Mouse (Mus musculus) midbrain, postnatal 0 days (tissue): ENCODE data around the gene Pus1. TPM values are rescaled to one million over a fixed set of nuclear protein-coding genes. Genes with fewer than 3 reads are reported as not detected.

Source experiments
- ATAC-seq: fragments of 200-750 bp; cut with Nextera tagmentation; 2 replicates; pipeline ENCODE4 v1.8.0; 2017; ENCODE audit warnings: moderate number of reproducible peaks, mild to moderate bottlenecking, moderate TSS enrichment, moderate library complexity; ENCODE audit not compliant: low FRiP score
- DNase-seq: peaks from one replicate; pipeline ENCODE4 v3.0.0-alpha.2; 2015; ENCODE audit warnings: low spot score
- H3K27ac ChIP-seq: fragments of 300-500 bp; sonication (generic); 2 replicates; pipeline ENCODE4 v1.5.1; 2014; ENCODE audit warnings: low read depth, mild to moderate bottlenecking, low read length, mixed read lengths
- H3K27me3 ChIP-seq: fragments of 300-500 bp; sonication (generic); 2 replicates; pipeline ENCODE4 v1.6.1; 2014; ENCODE audit warnings: low read length, control low read depth, mixed read lengths; ENCODE audit not compliant: insufficient read depth
- H3K36me3 ChIP-seq: fragments of 300-500 bp; sonication (generic); 2 replicates; pipeline ENCODE4 v1.6.1; 2014; ENCODE audit warnings: low read length, control low read depth, mixed read lengths; ENCODE audit not compliant: insufficient read depth
- H3K4me1 ChIP-seq: fragments of 300-500 bp; sonication (generic); 2 replicates; pipeline ENCODE4 v1.6.1; 2014; ENCODE audit warnings: mild to moderate bottlenecking, control low read depth, antibody characterized with exemption, low read length, mixed read lengths; ENCODE audit not compliant: insufficient read depth
- H3K4me2 ChIP-seq: fragments of 300-500 bp; sonication (generic); 2 replicates; pipeline ENCODE4 v1.6.1; 2014; ENCODE audit warnings: low read depth, mild to moderate bottlenecking, low read length, mixed read lengths; ENCODE audit not compliant: poor library complexity, severe bottlenecking
- H3K4me3 ChIP-seq: fragments of 300-500 bp; sonication (generic); 2 replicates; pipeline ENCODE4 v1.5.1; 2014; ENCODE audit warnings: low read depth, mild to moderate bottlenecking, low read length, moderate library complexity
- H3K9ac ChIP-seq: fragments of 300-500 bp; sonication (generic); replicated peaks from 2 replicates; pipeline ENCODE4 v1.6.1; 2014; ENCODE audit warnings: mild to moderate bottlenecking, low read length, moderate library complexity, mixed read lengths; ENCODE audit not compliant: poor library complexity, severe bottlenecking
- H3K9me3 ChIP-seq: fragments of 300-500 bp; sonication (generic); 2 replicates; pipeline ENCODE4 v1.6.1; 2016; ENCODE audit warnings: low read length, control low read depth
- CTCF ChIP-seq: IDR thresholded peaks from 2 replicates; pipeline ENCODE4 v1.5.1; 2016; ENCODE audit warnings: antibody characterized with exemption, mild to moderate bottlenecking
- WGBS: fragments of 180-500 bp; shearing (Covaris S2); extraction: QIAGEN DNeasy Blood & Tissue Kit; methylation state at CpG from one replicate; pipeline ENCODE4 v1.1.7; 2014; 5-methylcytosine and 5-hydroxymethylcytosine counted together
- polyA plus RNA-seq: library from polyadenylated mRNA; unstranded; fragments of >200 nt; fragmentation: Nextera tagmentation; extraction: Ambion mirVana; gene quantifications from 2 replicates; pipeline ENCODE4 v1.2.1, GENCODE M21; 2015
- total RNA-seq: library from RNA; depleted of rRNA; stranded (reverse); fragments of >200 nt; gene quantifications from 2 replicates; pipeline ENCODE4 v1.2.3, GENCODE M21; 2014

Gene Pus1
- total and polyA plus RNA-seq, 2 experiments from 2014 or later = 11.6 to 17.5 TPM

- H3K9ac ChIP-seq = peak overlapping the region; percentile 88
- H3K9me3 ChIP-seq = no peaks in the 10 kb centered on the region
- DNase-seq (no peak), ATAC-seq (no peak)
- H3K27me3 ChIP-seq = no peaks in the 10 kb centered on the region
- H3K4me2 ChIP-seq = peak overlapping the region; percentile 99
- H3K4me3 ChIP-seq = peak overlapping the region; percentile 92
- 0 out of 2 replicates have a peak, but pooled peaks cover 3% of the 10 kb centered on the region for H3K36me3 ChIP-seq
- WGBS = 2% methylated on average over 27 of the region's 27 CpGs
- TF ChIP-seq CTCF = no peak
- peaks cover 5% of the 10 kb centered on the region; the same call in 1 of the 2 replicates for H3K4me1 ChIP-seq
- peak overlapping the region; percentile 77 for H3K27ac ChIP-seq
Measured at GRCm38 (mm10) chr5:110808821-110809666, 28.6 kb upstream of the Pus1 start.

GRCm38 (mm10) chr5:110808061-110808631 is 27.7 kb upstream of the Pus1 start:
- Histone ChIP-seq H3K4me3 (peak overlapping the region; percentile 92), H3K4me1 (peaks cover 5% of the 10 kb centered on the region; the same call in 1 of the 2 replicates), H3K9ac (peak overlapping the region; percentile 88), H3K9me3 (no peaks in the 10 kb centered on the region), H3K4me2 (peak overlapping the region; percentile 99), H3K36me3 (0 out of 2 replicates have a peak, but pooled peaks cover 3% of the 10 kb centered on the region), H3K27ac (no peak overlapping the region), H3K27me3 (no peaks in the 10 kb centered on the region)
- DNase-seq = peak; percentile 86
- TF ChIP-seq CTCF = no peak
- 0 out of 2 replicates have a peak, but pooled peaks have one; percentile 8 for ATAC-seq
- WGBS = 6% methylated on average over 13 of the region's 14 CpGs

GRCm38 (mm10) chr5:110807453-110807852 is 27.0 kb upstream of the Pus1 start:
- peaks cover 5% of the 10 kb centered on the region; the same call in 1 of the 2 replicates for H3K4me1 ChIP-seq
- ATAC-seq (no peak), DNase-seq (no peak)
- no peak for TF ChIP-seq CTCF
- 0 out of 2 replicates have a peak overlapping the region, but pooled peaks have one; percentile 88 for H3K9ac ChIP-seq
- no peaks in the 10 kb centered on the region for H3K9me3 ChIP-seq
- WGBS = 93% methylated on average over 4 of the region's 4 CpGs
- peak overlapping the region; percentile 99 for H3K4me2 ChIP-seq
- peaks cover 4% of the 10 kb centered on the region for H3K36me3 ChIP-seq
- peak overlapping the region; percentile 92 for H3K4me3 ChIP-seq
- no peaks in the 10 kb centered on the region for H3K27me3 ChIP-seq
- no peak overlapping the region for H3K27ac ChIP-seq

- no peak for TF ChIP-seq CTCF
- Histone ChIP-seq H3K4me1 (peaks cover 5% of the 10 kb centered on the region; the same call in 1 of the 2 replicates), H3K4me2 (no peak overlapping the region), H3K27ac (no peak overlapping the region), H3K36me3 (peaks cover 7% of the 10 kb centered on the region), H3K9ac (no peak overlapping the region), H3K4me3 (no peak overlapping the region), H3K27me3 (no peaks in the 10 kb centered on the region), H3K9me3 (no peaks in the 10 kb centered on the region)
- ATAC-seq = no peak
- no peak for DNase-seq
- 97% methylated on average over 1 of the region's 1 CpGs for WGBS
Measured at GRCm38 (mm10) chr5:110806676-110807075, 26.2 kb upstream of the Pus1 start.

DNA sequence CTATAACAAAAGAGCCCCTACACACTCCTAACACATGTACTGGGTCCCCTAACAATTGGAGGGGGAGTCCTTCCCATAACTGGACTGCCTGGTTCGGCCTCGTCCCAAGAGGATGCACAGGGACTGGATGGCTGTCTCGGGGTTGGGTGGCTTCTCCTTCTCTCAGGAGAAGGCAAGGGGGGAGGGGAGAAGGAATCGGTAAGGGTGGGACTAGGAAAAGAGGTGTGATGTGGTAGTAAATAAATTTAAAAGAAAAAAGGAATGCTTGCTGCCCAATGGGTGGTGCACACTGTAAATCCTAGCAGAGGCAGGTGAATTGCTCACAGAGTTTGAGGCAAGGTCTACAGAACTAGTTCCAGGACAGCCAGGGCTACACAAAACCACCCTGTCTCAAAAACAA is 25.7 kb upstream of the Pus1 start:
- DNase-seq (no peak), ATAC-seq (no peak)
- Histone ChIP-seq H3K36me3 (peaks cover 8% of the 10 kb centered on the region), H3K9ac (no peak overlapping the region), H3K27ac (no peak overlapping the region), H3K4me1 (peaks cover 5% of the 10 kb centered on the region; the same call in 1 of the 2 replicates), H3K4me3 (no peak overlapping the region), H3K27me3 (no peaks in the 10 kb centered on the region), H3K4me2 (no peak overlapping the region), H3K9me3 (no peaks in the 10 kb centered on the region)
- 88% methylated on average over 4 of the region's 4 CpGs for WGBS
- TF ChIP-seq CTCF = no peak
